Mouse (Mus musculus): ENCODE measurements around the gene Slc29a2.

Gene Slc29a2

GRCm38 (mm10) chr19:5036577-5036976 lies 12.9 kb downstream of the Slc29a2 start:
- DNase-seq (ENCODE audit: low spot score) = no peak

GRCm38 (mm10) chr19:5037678-5038571 lies 14.3 kb downstream of the Slc29a2 start:
- peak; percentile 70 for DNase-seq (ENCODE audit: low spot score)

DNA sequence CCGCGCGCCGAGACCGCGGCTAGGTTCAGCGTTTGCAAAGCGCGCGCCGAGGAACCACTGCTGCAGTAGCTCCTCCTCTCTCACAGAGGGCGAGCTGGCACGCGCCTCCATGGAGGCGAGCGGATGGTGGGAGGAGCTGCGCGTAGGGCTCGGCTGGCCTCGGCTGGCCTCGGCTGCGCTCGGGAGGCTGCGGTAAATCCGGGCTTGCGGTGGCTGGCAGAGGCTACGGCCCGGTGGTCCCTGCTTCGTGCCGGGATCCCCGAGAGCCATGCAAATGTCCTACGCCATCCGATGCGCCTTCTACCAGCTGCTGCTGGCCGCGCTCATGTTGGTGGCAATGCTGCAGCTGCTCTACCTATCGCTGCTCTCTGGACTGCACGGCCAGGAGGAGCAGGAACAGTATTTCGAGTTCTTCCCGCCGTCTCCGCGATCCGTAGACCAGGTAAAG lies 15.1 kb downstream of the Slc29a2 start, which contains the start of the genes B4gat1 and AC124502.3:
B4gat1 (plus strand) TSS at position 118 of the 448 bp plus-strand sequence.
AC124502.3 (plus strand) TSS at position 183 of the 448 bp plus-strand sequence.
- DNase-seq (ENCODE audit: low spot score) = peak; percentile 81

GRCm38 (mm10) chr19:5039301-5040114 lies 15.8 kb downstream of the Slc29a2 start:
- no peak for DNase-seq (ENCODE audit: low spot score)

- peak; percentile 93 for DNase-seq (ENCODE audit: low spot score)
These were observed 17.3 kb downstream of the Slc29a2 start, which contains the start of gene Brms1 for GRCm38 (mm10) chr19:5040862-5041523. Gene Brms1 (plus strand): TSS chr19:5041354.

DNA sequence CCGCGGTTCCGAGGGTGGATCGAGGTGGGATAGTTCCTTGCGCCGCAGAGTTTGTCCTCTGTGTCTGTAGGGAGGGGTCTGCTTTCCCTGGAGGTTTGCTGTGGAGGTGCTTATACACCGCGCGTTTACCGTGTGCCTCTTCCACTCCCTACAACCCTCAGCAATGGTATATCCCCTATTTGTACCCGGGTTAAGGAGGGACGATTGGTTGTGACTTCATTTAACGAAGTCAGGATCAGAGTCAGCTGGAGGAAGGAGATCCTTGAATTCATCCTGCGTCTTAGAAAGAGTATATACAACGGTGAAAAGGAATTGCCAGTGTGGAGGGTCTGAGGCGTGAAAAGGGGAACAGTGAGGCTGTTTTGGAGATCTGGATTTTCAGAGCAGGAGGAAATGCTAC lies 17.9 kb downstream of the Slc29a2 start:
- no peak for DNase-seq (ENCODE audit: low spot score)

- DNase-seq (ENCODE audit: low spot score) = no peak
These were observed 21.9 kb downstream of the Slc29a2 start for GRCm38 (mm10) chr19:5045531-5045930.

DNA sequence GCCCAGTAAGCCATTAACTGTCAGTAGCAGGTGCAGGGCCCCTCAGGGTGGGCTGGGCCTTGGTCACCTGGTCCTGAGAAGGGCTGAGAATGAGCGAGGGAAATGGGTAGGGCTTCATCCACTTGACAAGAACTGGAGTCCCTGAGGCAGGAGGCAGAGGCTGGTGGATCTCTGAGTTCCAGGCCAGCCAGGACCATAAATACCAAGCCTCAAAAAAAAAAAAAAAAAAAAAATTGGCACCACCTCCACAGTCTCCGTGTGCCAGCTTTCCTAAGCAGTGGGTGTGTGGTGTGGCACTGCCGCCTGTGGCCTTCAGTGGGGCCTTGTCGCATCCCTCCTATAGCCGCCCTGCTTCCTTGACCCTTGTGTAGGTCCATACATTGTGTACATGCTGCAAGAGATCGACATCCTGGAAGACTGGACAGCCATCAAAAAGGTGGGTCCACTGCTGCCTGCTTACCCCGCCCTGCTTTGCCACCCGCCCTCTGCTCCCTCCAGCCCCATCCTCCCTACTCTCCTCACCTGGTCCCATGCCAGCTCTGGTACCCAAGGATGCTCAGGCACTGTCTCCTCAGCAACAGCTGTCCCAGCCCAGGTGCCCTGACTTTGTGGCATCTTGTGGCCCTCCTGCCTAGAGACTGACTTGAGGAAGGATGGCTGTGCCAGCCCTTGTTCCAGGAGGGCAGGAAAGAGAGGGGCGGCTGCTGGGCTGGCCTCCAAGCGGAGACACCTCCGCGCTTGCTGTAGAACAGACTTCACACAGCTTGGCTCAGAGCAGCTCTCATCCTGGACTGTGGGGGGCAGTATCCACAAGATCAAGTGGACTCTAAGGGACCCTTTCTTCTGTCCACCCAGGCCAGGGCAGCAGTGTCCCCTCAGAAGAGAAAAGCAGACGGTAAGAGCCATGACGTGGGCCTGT lies 24.7 kb downstream of the Slc29a2 start:
- DNase-seq (ENCODE audit: low spot score) = no peak

DNA sequence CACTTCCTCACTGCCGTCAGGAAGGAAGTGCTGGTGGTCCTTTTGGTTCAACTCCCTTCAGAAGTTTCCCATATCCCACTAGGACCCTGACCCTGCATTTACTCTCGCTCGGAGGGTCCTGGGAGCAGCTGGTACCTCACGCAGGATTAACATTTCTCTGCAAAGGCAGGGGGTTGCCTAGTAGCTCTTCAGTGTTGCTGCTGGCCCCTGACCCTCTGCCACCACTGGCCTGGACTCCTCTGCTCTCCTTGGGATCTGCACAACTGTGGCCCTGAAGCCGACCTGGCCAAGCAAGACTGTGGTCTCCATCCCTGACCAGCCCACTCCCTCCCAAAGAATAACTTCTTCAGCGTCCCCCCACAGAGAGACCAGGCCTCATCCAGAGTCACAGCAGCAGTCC lies 25.7 kb downstream of the Slc29a2 start:
- no peak for DNase-seq (ENCODE audit: low spot score)

- no peak for DNase-seq (ENCODE audit: low spot score)
These were observed 26.6 kb downstream of the Slc29a2 start, which contains the start of gene Rin1 for GRCm38 (mm10) chr19:5050047-5050905. Gene Rin1 (plus strand): TSS chr19:5050481.

DNA sequence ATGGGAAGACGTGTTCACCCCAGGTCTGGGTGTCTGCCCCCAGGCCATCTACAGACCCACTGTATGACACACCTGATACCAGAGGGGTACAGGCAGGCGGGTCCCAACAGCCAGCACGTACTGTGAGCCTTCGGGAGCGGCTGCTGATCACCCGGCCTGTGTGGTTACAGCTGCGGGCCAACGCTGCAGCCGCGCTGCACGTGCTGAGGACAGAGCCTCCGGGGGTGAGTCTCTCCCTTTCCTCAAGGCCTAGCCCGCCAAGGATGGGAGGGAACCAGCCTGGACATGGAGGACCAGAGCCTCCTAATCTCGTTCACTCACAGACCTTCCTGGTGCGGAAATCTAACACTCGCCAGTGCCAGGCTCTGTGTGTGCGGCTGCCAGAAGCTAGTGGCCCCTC lies 27.4 kb downstream of the Slc29a2 start:
- DNase-seq (ENCODE audit: low spot score) = no peak

DNA sequence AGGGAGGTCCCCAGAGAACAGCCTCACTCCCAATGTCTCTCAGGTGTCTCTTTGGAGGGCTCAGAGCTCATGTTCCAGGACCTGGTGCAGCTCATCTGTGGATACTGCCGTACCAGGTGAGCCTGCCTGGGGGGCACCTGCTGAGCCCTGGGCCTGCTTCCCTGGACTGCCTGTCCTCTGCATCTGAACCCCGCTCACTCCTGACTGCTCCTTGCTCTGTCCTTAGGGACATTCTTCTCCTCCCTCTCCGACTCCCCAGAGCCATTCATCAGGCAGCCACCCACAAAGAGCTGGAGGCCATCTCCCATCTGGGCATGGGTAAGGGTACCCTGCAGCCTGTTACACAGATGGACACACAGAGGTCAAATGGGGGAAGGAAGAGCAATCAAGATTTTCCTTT lies 27.9 kb downstream of the Slc29a2 start:
- no peak for DNase-seq (ENCODE audit: low spot score)

- no peak for DNase-seq (ENCODE audit: low spot score)
These were observed 28.6 kb downstream of the Slc29a2 start for GRCm38 (mm10) chr19:5052166-5052822.

DNA sequence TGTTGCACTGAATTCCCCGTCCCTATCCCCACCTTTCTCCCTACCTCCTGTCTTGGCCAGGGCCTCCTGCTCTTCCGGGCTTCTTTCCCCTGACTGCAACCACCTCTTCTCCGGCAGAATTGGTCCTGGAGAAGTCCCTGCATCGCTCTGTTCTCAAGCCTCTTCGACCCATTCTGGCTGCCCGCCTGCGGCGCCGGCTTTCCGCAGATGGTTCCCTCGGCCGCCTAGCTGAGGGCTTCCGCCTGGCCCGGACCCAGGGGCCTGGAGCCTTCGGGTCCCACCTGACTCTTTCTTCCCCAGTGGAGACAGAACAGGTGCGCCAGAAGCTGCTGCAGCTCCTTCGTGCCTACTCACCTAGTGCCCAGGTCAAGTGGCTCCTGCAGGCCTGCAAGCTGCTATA lies 29.2 kb downstream of the Slc29a2 start:
- DNase-seq (ENCODE audit: low spot score) = no peak

DNA sequence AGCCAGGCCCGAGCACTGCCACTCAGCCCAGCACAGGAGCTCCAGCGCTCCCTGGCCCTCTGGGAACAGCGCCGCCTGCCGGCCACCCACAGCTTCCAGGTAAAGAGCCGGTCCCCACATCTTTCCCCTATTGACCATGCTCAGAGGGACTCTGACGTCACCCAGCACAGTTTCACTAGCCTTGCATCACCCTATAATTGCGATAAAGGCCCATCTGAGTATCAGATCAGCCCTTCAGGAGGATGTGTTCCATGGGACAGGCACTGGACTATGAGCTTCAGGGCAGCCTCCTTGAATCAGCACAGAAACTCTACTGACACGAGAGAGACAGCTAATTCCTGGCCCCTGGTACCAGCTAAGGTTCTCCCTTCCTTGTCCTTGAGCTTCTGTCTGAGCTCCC lies 30.2 kb downstream of the Slc29a2 start:
- peak; percentile 56 for DNase-seq (ENCODE audit: low spot score)

- DNase-seq (ENCODE audit: low spot score) = no peak
These were observed 32.6 kb downstream of the Slc29a2 start for GRCm38 (mm10) chr19:5056251-5056650.

- DNase-seq (ENCODE audit: low spot score) = no peak
These were observed 34.5 kb downstream of the Slc29a2 start for GRCm38 (mm10) chr19:5057876-5058775.

Data from c-Kit-positive CD71-positive TER-119-positive erythroid progenitor cells, embryonic 14.5 days (primary cell).